Mouse (Mus musculus) heart, postnatal 0 days (tissue): ENCODE results near the gene Cyyr1. TPM values are rescaled to one million over a fixed set of nuclear protein-coding genes. Genes with fewer than 3 reads are reported as not detected.
A peak's percentile ranks its signal among the peaks of the same experiment; 100 is the strongest.

Source experiments
- ATAC-seq: fragments of 200-750 bp; cut with Nextera tagmentation; 2 replicates; pipeline ENCODE4 v1.8.0; 2017; ENCODE audit warnings: low read depth, moderate number of reproducible peaks, moderate library complexity; ENCODE audit not compliant: insufficient read depth
- DNase-seq: peaks from one replicate; pipeline ENCODE4 v3.0.0-alpha.2; 2016; ENCODE audit warnings: low spot score
- H3K27ac ChIP-seq: fragments of 300-500 bp; sonication (generic); 2 replicates; pipeline ENCODE4 v1.5.1; 2014; ENCODE audit warnings: low read depth, mild to moderate bottlenecking
- H3K27me3 ChIP-seq: fragments of 300-500 bp; sonication (generic); 2 replicates; pipeline ENCODE4 v1.6.1; 2014; ENCODE audit warnings: low read length, mixed read lengths; ENCODE audit not compliant: control insufficient read depth, insufficient read depth
- H3K36me3 ChIP-seq: fragments of 300-500 bp; sonication (generic); replicated peaks from 2 replicates; pipeline ENCODE4 v1.6.1; 2014; ENCODE audit warnings: low read length, mixed read lengths; ENCODE audit not compliant: control insufficient read depth, insufficient read depth
- H3K4me1 ChIP-seq: fragments of 300-500 bp; sonication (generic); 2 replicates; pipeline ENCODE4 v1.6.1; 2014; ENCODE audit warnings: antibody characterized with exemption; ENCODE audit not compliant: control insufficient read depth, insufficient read depth
- H3K4me2 ChIP-seq: fragments of 300-500 bp; sonication (generic); 2 replicates; pipeline ENCODE4 v1.6.1; 2014; ENCODE audit warnings: low read depth, mild to moderate bottlenecking, low read length, moderate library complexity
- H3K4me3 ChIP-seq: fragments of 300-500 bp; sonication (generic); 2 replicates; pipeline ENCODE4 v1.5.1; 2014; ENCODE audit warnings: low read depth, low read length
- H3K9ac ChIP-seq: fragments of 300-500 bp; sonication (generic); replicated peaks from 2 replicates; pipeline ENCODE4 v1.6.1; 2014; ENCODE audit warnings: low read depth, low read length, mixed read lengths
- H3K9me3 ChIP-seq: fragments of 300-500 bp; sonication (generic); replicated peaks from 2 replicates; pipeline ENCODE4 v1.6.1; 2016; ENCODE audit warnings: low read length; ENCODE audit not compliant: control insufficient read depth
- CTCF ChIP-seq: IDR thresholded peaks from 2 replicates; pipeline ENCODE4 v1.5.1; 2016; ENCODE audit warnings: antibody characterized with exemption, control low read depth, low read depth
- EP300 ChIP-seq: IDR thresholded peaks from 2 replicates; pipeline ENCODE4 v1.6.1; 2016; ENCODE audit warnings: antibody characterized with exemption, low read depth
- WGBS: fragments of 180-500 bp; shearing (Covaris S2); extraction: QIAGEN DNeasy Blood & Tissue Kit; methylation state at CpG from one replicate; pipeline ENCODE4 v1.1.7; 2014; 5-methylcytosine and 5-hydroxymethylcytosine counted together
- polyA plus RNA-seq: library from polyadenylated mRNA; unstranded; fragments of >200 nt; fragmentation: Nextera tagmentation; extraction: Ambion mirVana; gene quantifications from 2 replicates; pipeline ENCODE4 v1.2.1, GENCODE M21; 2015
- total RNA-seq: library from RNA; depleted of rRNA; stranded (reverse); fragments of >200 nt; gene quantifications from 2 replicates; pipeline ENCODE4 v1.2.3, GENCODE M21; 2014; ENCODE audit warnings: low replicate concordance

Cyyr1 gene
- total and polyA plus RNA-seq, 2 experiments from 2014 or later = 8.9 to 10.5 TPM

DNA sequence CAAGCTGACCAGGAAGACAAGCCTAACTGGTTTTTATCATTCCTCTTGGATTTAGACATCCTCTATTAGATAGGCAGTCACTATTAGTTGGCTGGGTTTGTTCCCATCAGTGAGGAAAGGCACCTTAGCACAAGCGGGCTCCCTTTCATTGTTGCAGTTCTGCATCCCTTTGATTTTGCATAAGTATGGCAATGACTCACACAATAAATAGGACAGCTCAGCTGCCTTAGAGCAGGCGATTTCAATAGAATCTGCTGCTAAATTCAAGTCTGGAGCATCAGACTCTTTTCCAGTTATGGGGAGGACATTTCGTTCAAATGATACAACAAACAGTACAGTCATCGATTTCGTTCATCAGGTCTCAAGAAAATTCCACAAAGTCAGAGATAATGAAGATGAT is 49.8 kb downstream of the Cyyr1 start:
- Histone ChIP-seq H3K4me1 (no peaks in the 10 kb centered on the region), H3K4me2 (no peak overlapping the region), H3K9me3 (no peaks in the 10 kb centered on the region), H3K27ac (no peak overlapping the region), H3K27me3 (no peaks in the 10 kb centered on the region), H3K9ac (no peak overlapping the region), H3K36me3 (no peaks in the 10 kb centered on the region), H3K4me3 (no peak overlapping the region)
- no peak for ATAC-seq
- 73% methylated on average over 5 of the region's 5 CpGs for WGBS
- TF ChIP-seq EP300 = no peak
- TF ChIP-seq CTCF = no peak
- DNase-seq = no peak

DNA sequence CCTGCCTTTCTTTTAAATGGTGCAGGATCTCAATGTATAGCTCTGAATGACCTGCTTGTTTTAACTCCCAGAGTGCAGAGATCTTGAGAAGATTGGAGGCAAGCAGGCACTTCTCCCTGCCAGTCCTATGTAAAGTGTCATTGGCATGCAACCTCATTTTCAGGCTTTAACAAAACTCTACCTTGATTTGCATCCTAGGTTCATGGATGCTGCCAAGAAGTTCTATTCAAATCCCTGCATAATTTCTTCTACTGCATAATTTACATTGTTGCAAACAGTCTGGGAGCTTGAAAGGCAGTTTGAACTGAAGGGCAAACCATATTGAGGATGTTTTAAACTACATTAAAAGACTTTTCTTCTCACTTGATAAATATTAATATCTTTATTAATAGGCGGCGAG is 57.4 kb downstream of the Cyyr1 start:
- H3K9me3 ChIP-seq = no peaks in the 10 kb centered on the region
- H3K9ac ChIP-seq = no peak overlapping the region
- no peak overlapping the region for H3K4me3 ChIP-seq
- DNase-seq (no peak), ATAC-seq (no peak)
- H3K4me1 ChIP-seq = no peaks in the 10 kb centered on the region
- 89% methylated on average over 2 of the region's 2 CpGs for WGBS
- H3K4me2 ChIP-seq = no peak overlapping the region
- H3K27me3 ChIP-seq = no peaks in the 10 kb centered on the region
- no peaks in the 10 kb centered on the region for H3K36me3 ChIP-seq
- TF ChIP-seq EP300 = no peak
- no peak for TF ChIP-seq CTCF
- H3K27ac ChIP-seq = no peak overlapping the region

DNA sequence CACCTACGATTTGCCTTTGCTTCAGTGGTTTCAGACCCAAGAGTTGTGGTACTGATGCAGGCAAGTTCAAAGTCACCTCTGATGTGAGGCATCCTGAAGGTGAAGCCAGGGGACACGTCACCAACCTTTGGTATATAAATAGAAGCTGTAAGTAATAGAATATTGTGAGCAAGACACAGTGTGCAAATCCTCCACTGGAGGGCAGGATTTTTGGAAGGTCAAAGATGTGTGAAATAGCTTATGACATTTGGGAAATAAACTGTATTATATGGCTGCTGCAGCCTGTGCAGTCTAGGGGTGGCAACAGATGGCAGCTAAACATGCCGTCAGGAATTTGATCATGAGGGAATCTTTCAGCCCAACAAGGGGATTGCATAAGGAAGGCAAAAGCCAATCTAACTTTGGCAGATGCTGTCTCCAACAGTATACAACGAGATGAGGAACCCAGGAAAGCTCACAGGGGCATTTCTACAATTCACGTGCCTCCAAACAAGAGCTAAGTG is 65.0 kb downstream of the Cyyr1 start:
- 60% methylated on average over 5 of the region's 5 CpGs for WGBS
- H3K36me3 ChIP-seq = no peaks in the 10 kb centered on the region
- no peak overlapping the region for H3K27ac ChIP-seq
- H3K4me2 ChIP-seq = no peak overlapping the region
- DNase-seq (peak; percentile 17), ATAC-seq (no peak)
- no peak overlapping the region for H3K9ac ChIP-seq
- no peaks in the 10 kb centered on the region for H3K9me3 ChIP-seq
- no peaks in the 10 kb centered on the region for H3K27me3 ChIP-seq
- peak; percentile 29 for TF ChIP-seq CTCF
- TF ChIP-seq EP300 = no peak
- no peak overlapping the region for H3K4me3 ChIP-seq
- H3K4me1 ChIP-seq = no peaks in the 10 kb centered on the region

DNA sequence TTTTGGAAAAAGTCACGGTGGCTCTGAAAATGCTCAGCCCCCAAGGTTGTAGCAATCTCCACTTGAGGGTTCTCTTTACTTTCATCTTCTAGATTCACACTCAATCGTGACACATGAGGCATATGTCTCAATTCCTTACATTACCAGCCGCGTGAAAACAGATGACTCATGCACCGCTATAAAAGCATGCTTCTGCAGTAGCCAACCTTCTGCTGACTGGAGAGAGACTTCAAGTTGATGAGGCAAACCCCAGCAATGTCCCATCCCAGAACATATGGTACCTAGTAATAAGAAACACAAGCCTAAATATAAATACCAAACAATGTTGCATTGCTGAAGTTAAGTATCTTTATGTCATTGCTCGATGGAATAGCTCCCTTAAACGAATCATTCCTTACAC is 65.9 kb downstream of the Cyyr1 start:
- 85% methylated on average over 7 of the region's 7 CpGs for WGBS
- no peak overlapping the region for H3K9ac ChIP-seq
- H3K4me3 ChIP-seq = no peak overlapping the region
- no peaks in the 10 kb centered on the region for H3K4me1 ChIP-seq
- TF ChIP-seq CTCF (no peak), EP300 (no peak)
- H3K9me3 ChIP-seq = no peaks in the 10 kb centered on the region
- DNase-seq (no peak), ATAC-seq (no peak)
- no peak overlapping the region for H3K4me2 ChIP-seq
- H3K27me3 ChIP-seq = no peaks in the 10 kb centered on the region
- H3K36me3 ChIP-seq = no peaks in the 10 kb centered on the region
- no peak overlapping the region for H3K27ac ChIP-seq

DNA sequence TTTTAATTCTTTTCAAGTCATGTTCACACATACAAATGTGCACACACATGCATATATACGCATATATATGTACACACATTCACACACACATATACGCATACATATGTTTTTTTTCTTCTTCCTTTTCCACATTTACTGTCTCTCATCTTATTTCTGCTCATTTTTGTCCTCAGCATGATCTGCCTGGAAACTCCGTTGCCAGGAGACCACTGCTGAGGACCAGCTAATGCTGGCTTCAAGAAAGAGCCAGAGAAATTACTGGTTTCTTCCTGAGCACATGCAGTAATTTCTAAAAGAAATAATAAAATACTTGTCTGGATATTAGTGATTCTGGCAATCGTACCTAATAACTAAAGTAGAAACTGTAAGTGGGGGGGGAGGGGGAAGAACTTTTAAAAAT is 68.6 kb downstream of the Cyyr1 start:
- no peaks in the 10 kb centered on the region for H3K27me3 ChIP-seq
- ATAC-seq (no peak), DNase-seq (no peak)
- H3K9ac ChIP-seq = no peak overlapping the region
- no peaks in the 10 kb centered on the region for H3K9me3 ChIP-seq
- H3K4me2 ChIP-seq = no peak overlapping the region
- H3K4me3 ChIP-seq = no peak overlapping the region
- TF ChIP-seq CTCF (no peak), EP300 (no peak)
- H3K36me3 ChIP-seq = no peaks in the 10 kb centered on the region
- H3K4me1 ChIP-seq = no peaks in the 10 kb centered on the region
- no peak overlapping the region for H3K27ac ChIP-seq
- 89% methylated on average over 4 of the region's 4 CpGs for WGBS

DNA sequence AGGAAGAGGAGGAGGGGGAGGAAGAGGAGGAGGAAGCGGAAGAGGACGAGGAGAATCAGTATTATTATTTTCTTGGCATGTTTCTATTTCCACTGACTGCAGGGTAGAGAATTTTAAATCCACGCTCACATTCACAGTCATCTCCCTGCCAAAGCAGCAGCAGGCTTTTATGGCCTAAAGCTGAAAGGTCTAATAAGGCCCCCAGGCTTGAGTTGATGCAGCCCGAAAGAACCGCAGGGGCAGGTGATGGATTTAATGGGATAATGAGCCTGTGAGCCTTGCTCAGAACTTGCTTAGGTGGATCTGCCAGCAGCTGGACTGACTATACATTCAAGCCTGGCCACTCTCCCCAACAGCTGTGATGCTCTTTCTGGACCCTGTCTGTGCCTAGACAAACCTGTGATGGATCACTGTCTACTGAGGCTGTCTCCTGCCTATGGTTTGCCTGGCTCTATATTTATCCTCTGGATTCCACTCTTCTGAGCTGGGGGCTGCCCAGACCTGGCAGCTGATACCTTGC is 78.6 kb downstream of the Cyyr1 start:
- Histone ChIP-seq H3K4me1 (no peaks in the 10 kb centered on the region), H3K36me3 (no peaks in the 10 kb centered on the region), H3K9me3 (no peaks in the 10 kb centered on the region), H3K27me3 (no peaks in the 10 kb centered on the region), H3K27ac (no peak overlapping the region), H3K4me3 (no peak overlapping the region), H3K9ac (no peak overlapping the region), H3K4me2 (no peak overlapping the region)
- TF ChIP-seq CTCF (no peak), EP300 (no peak)
- WGBS = 66% methylated on average over 5 of the region's 5 CpGs
- DNase-seq (no peak), ATAC-seq (no peak)
